Mouse (Mus musculus) C2C12 (cell line): Measurements from ENCODE around the gene Frmd4a.

Experiments
- CTCF ChIP-seq: IDR thresholded peaks from one replicate; pipeline ENCODE4 v1.5.1; 2011; ENCODE audit not compliant: control insufficient read depth, insufficient read depth, insufficient read length
- FOSL1 ChIP-seq: IDR thresholded peaks from one replicate; pipeline ENCODE4 v1.8.0; 2011; ENCODE audit warnings: mild to moderate bottlenecking, low read length; ENCODE audit not compliant: poor library complexity, insufficient read depth, severe bottlenecking
- MAX ChIP-seq: IDR thresholded peaks from one replicate; pipeline ENCODE4 v1.6.1; 2011; ENCODE audit warnings: mild to moderate bottlenecking, control low read depth
- MYOD1 ChIP-seq: IDR thresholded peaks from one replicate; pipeline ENCODE4 v1.6.1; 2011; ENCODE audit warnings: low read depth; ENCODE audit not compliant: control insufficient read depth, insufficient read length
- MYOG ChIP-seq: IDR thresholded peaks from one replicate; pipeline ENCODE4 v1.6.1; 2011; ENCODE audit not compliant: control insufficient read depth, insufficient read length; ENCODE audit errors: extremely low read depth
- USF1 ChIP-seq: IDR thresholded peaks from one replicate; pipeline ENCODE4 v1.6.1; 2011; ENCODE audit warnings: low read depth, mild to moderate bottlenecking, control low read depth, moderate library complexity

DNA sequence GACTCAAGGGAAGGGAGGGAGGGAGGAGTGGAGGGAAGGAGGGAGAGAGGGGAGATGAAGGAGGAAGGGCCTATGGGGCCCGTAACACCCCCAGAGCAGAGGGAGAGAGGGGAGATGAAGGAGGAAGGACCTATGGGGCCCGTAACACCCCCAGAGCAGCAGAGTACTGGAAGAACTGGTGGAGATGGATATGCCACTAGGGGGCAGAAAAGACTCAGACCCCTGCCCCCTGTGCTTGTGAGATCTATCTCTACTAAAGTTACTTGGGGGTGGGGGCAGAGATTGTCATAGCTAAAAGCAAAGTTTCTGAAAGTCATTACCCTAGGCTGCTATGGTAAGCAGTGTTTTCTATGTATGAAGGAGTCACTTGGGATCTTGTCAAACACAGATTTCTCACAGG is 299.1 kb downstream of the Frmd4a start:
- TF ChIP-seq CTCF: peak; percentile 2
- no peak for TF ChIP-seq MAX
- no peak for TF ChIP-seq FOSL1
- TF ChIP-seq MYOG: no peak
- no peak for TF ChIP-seq MYOD1
- no peak for TF ChIP-seq USF1
